20 mouse cellular contexts compared by ENCODE assay signal in the genomic region with DNA sequence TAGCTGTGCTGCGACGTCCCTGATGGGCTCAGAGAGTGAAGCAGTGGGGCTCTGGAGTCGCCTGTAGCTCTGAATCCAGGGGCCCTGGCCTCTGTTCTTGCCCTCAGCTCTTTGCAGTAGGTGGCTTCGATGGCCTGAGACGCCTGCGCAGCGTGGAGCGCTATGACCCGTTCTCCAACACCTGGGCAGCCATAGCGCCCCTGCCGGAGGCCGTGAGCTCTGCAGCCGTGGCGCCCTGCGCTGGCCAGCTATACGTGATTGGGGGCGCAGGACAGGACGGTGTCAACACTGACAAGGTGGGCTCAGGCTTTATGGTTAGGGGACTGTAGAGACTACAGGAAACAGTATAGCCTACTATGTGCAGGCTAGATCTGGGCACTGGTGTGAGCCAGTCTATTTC. TPM values are rescaled to one million over a fixed set of nuclear protein-coding genes. Genes with fewer than 3 reads are reported as not detected.
A peak's percentile ranks its signal among the peaks of the same experiment; 100 is the strongest.
DNase-seq lines count a peak whose midpoint lies in the region; ATAC-seq and TF ChIP-seq lines count a peak whose summit lies in the region.
"Had no signal": no experiment of that assay in that cellular context is flagged by ENCODE, and none has a peak within 500 bp of the region (broad histone marks: within the 10 kb centered on the region; RNA-seq: fewer than 3 reads in every experiment).

No protein-coding gene starts in this region.

- peak; percentile 8 to 20 for DNase-seq in cerebellum, postnatal 25 days
- DNase-seq in cerebellum, adult 9-10 months = no peak
- no peak for DNase-seq in lung, embryonic 14.5 days
- DNase-seq in lung, postnatal 36 days = no peak
- DNase-seq in ZHBTc4 (ENCODE audit: low read depth, low spot score) = peak; percentile 86
- DNase-seq in thymus, postnatal 4 days = no peak
- DNase-seq: adrenal gland, postnatal 10 days; gastrocnemius, postnatal 10 days; kidney, adult 9 months; lung, adult 18-20 months; thymus, postnatal 14 days had no signal

- H3K9me3 ChIP-seq in intestine, postnatal 0 days (ENCODE audit: control insufficient read depth) = no peaks in the 10 kb centered on the region
- no peaks in the 10 kb centered on the region for H3K9me3 ChIP-seq in intestine, embryonic 15.5 days
- H3K9me3 ChIP-seq in lung, embryonic 14.5 days (ENCODE audit: low read depth, low read length) = no peaks in the 10 kb centered on the region
- H3K9me3 ChIP-seq: forebrain, embryonic 15.5 days; heart, embryonic 12.5 days; limb, embryonic 13.5 days; midbrain, embryonic 13.5 days had no signal

- no peak for ATAC-seq in intestine, postnatal 0 days
- no peak for ATAC-seq in intestine, embryonic 15.5 days
- no peak for ATAC-seq in lung, embryonic 14.5 days (ENCODE audit: insufficient read depth)
- ATAC-seq: CD4-positive, CD25-positive, alpha-beta regulatory T cell, adult 4 months; forebrain, embryonic 15.5 days; midbrain, embryonic 13.5 days had no signal

- 71% methylated on average over 18 of the region's 18 CpGs for WGBS in intestine, postnatal 0 days
- 60% methylated on average over 18 of the region's 18 CpGs for WGBS in intestine, embryonic 15.5 days
- 57% methylated on average over 18 of the region's 18 CpGs for WGBS in lung, embryonic 14.5 days

- no peak overlapping the region for H3K9ac ChIP-seq in intestine, postnatal 0 days (ENCODE audit: low read depth, low read length)
- no peak overlapping the region for H3K9ac ChIP-seq in intestine, embryonic 15.5 days
- no peak overlapping the region for H3K9ac ChIP-seq in lung, embryonic 14.5 days
- H3K9ac ChIP-seq: forebrain, embryonic 15.5 days; heart, embryonic 12.5 days; limb, embryonic 13.5 days; midbrain, embryonic 13.5 days had no signal

- H3K36me3 ChIP-seq in intestine, postnatal 0 days (ENCODE audit: control insufficient read depth, insufficient read depth) = peaks cover 13% of the 10 kb centered on the region; the same call in 1 of the 2 replicates
- H3K36me3 ChIP-seq in intestine, embryonic 15.5 days = 0 out of 2 replicates have a peak, but pooled peaks cover 8% of the 10 kb centered on the region
- H3K36me3 ChIP-seq in lung, embryonic 14.5 days (ENCODE audit: insufficient read depth) = peaks cover 39% of the 10 kb centered on the region

- no peak overlapping the region for H3K4me3 ChIP-seq in intestine, postnatal 0 days (ENCODE audit: low read depth, low read length)
- H3K4me3 ChIP-seq in intestine, embryonic 15.5 days (replicated peaks) = no peak overlapping the region
- no peak overlapping the region for H3K4me3 ChIP-seq in lung, embryonic 14.5 days (ENCODE audit: low read depth, low read length)
- H3K4me3 ChIP-seq: erythroblast, embryonic 14.5 days; forebrain, embryonic 15.5 days; heart, embryonic 12.5 days; limb, embryonic 13.5 days; midbrain, embryonic 13.5 days; myocyte had no signal

- H3K27me3 ChIP-seq in intestine, postnatal 0 days (replicated peaks; ENCODE audit: control insufficient read depth, insufficient read depth, low read length) = no peaks in the 10 kb centered on the region
- no peaks in the 10 kb centered on the region; the same call in 1 of the 2 replicates for H3K27me3 ChIP-seq in intestine, embryonic 15.5 days (replicated peaks)
- H3K27me3 ChIP-seq in lung, embryonic 14.5 days (ENCODE audit: insufficient read depth, low read length) = no peaks in the 10 kb centered on the region
- H3K27me3 ChIP-seq: forebrain, embryonic 15.5 days; heart, embryonic 12.5 days; limb, embryonic 13.5 days had no signal

- no peak overlapping the region for H3K27ac ChIP-seq in intestine, postnatal 0 days (ENCODE audit: low read depth, low read length)
- no peak overlapping the region for H3K27ac ChIP-seq in intestine, embryonic 15.5 days
- H3K27ac ChIP-seq in lung, embryonic 14.5 days (ENCODE audit: low read depth) = no peak overlapping the region
- H3K27ac ChIP-seq: forebrain, embryonic 15.5 days; limb, embryonic 13.5 days; midbrain, embryonic 13.5 days had no signal

- peaks cover 3% of the 10 kb centered on the region; the same call in 1 of the 2 replicates for H3K4me1 ChIP-seq in intestine, postnatal 0 days (replicated peaks; ENCODE audit: control insufficient read depth, insufficient read depth, low read length)
- peaks cover 31% of the 10 kb centered on the region for H3K4me1 ChIP-seq in intestine, embryonic 15.5 days (replicated peaks)
- peaks cover 12% of the 10 kb centered on the region for H3K4me1 ChIP-seq in lung, embryonic 14.5 days (ENCODE audit: insufficient read depth)

- no peak overlapping the region for H3K4me2 ChIP-seq in intestine, postnatal 0 days (replicated peaks; ENCODE audit: low read depth)
- no peak overlapping the region for H3K4me2 ChIP-seq in intestine, embryonic 15.5 days (replicated peaks)
- H3K4me2 ChIP-seq in lung, embryonic 14.5 days = no peak overlapping the region
- H3K4me2 ChIP-seq: forebrain, embryonic 15.5 days; heart, embryonic 12.5 days; limb, embryonic 13.5 days; midbrain, embryonic 13.5 days had no signal

- peak; percentile 36 for TF ChIP-seq CTCF in intestine, postnatal 0 days (IDR thresholded peaks at IDR 0.05; ENCODE audit: low read depth)
- TF ChIP-seq CTCF in lung, embryonic 14.5 days (IDR thresholded peaks at IDR 0.05; ENCODE audit: low read depth) = peak; percentile 54

RNA-seq across cellular contexts. Expression of a gene that starts 5.8 kb away (rescaled TPM):
- polyA plus RNA-seq in intestine, postnatal 0 days (2015; fragmentation: Nextera tagmentation; extraction: Ambion mirVana) = 0.76 and 1.1 TPM in 2 replicates
- polyA plus RNA-seq in intestine, embryonic 15.5 days (2015; fragmentation: Nextera tagmentation; extraction: Ambion mirVana) = 0.49 and 0.62 TPM in 2 replicates
- polyA plus RNA-seq in lung, embryonic 14.5 days (2014; fragmentation: Nextera tagmentation; extraction: Ambion mirVana) = 0.95 and 1.2 TPM in 2 replicates
- polyA plus RNA-seq: CD4-positive, CD25-positive, alpha-beta regulatory T cell, adult 4 months; erythroblast, embryonic 14.5 days; myocyte had no signal

RNA-seq across cellular contexts. Expression of a gene that starts 12.0 kb away (rescaled TPM):
- 531 and 541 TPM in 2 replicates for polyA plus RNA-seq in intestine, postnatal 0 days (2015; fragmentation: Nextera tagmentation; extraction: Ambion mirVana)
- polyA plus RNA-seq in intestine, embryonic 15.5 days (2015; fragmentation: Nextera tagmentation; extraction: Ambion mirVana) = 810 and 875 TPM in 2 replicates
- 922 and 969 TPM in 2 replicates for polyA plus RNA-seq in lung, embryonic 14.5 days (2014; fragmentation: Nextera tagmentation; extraction: Ambion mirVana)

Comparison
In these comparisons a context has a peak if more than half of its experiments do, and no peak if none do; other contexts are left out.
1. DNase-seq: peak in cerebellum, postnatal 25 days (2 of 2) and ZHBTc4 (single experiment); none in cerebellum, adult 9-10 months (single experiment), lung, embryonic 14.5 days (single experiment), lung, postnatal 36 days (single experiment) and thymus, postnatal 4 days (single experiment).